Mouse (Mus musculus) forebrain, embryonic 12.5 days (tissue): ENCODE data around the gene Rcn3. TPM values are rescaled to one million over a fixed set of nuclear protein-coding genes. Genes with fewer than 3 reads are reported as not detected.
"Not testable (repeated sequence)": the region's sequence is repeated elsewhere in the genome, so short reads cannot be mapped to it uniquely, and the experiment has no call there.

Experiments used
- ATAC-seq: fragments of 200-750 bp; cut with Nextera tagmentation; 2 replicates; pipeline ENCODE4 v1.8.0; 2017; ENCODE audit warnings: moderate TSS enrichment; ENCODE audit not compliant: low FRiP score
- H3K27ac ChIP-seq: fragments of 300-500 bp; sonication (generic); 2 replicates; pipeline ENCODE4 v1.5.1; 2016; ENCODE audit warnings: mild to moderate bottlenecking
- H3K27me3 ChIP-seq: fragments of 300-500 bp; sonication (generic); 2 replicates; pipeline ENCODE4 v1.6.1; 2016; ENCODE audit warnings: mild to moderate bottlenecking
- H3K36me3 ChIP-seq: fragments of 300-500 bp; sonication (generic); replicated peaks from 2 replicates; pipeline ENCODE4 v1.6.1; 2016; ENCODE audit warnings: mild to moderate bottlenecking
- H3K4me1 ChIP-seq: fragments of 300-500 bp; sonication (generic); 2 replicates; pipeline ENCODE4 v1.6.1; 2016
- H3K4me2 ChIP-seq: fragments of 300-500 bp; sonication (generic); 2 replicates; pipeline ENCODE4 v1.6.1; 2016; ENCODE audit warnings: mild to moderate bottlenecking, moderate library complexity
- H3K4me3 ChIP-seq: fragments of 300-500 bp; sonication (generic); replicated peaks from 2 replicates; pipeline ENCODE4 v1.5.1; 2016; ENCODE audit warnings: mild to moderate bottlenecking
- H3K9ac ChIP-seq: fragments of 300-500 bp; sonication (generic); 2 replicates; pipeline ENCODE4 v1.6.1; 2016; ENCODE audit warnings: mild to moderate bottlenecking
- H3K9me3 ChIP-seq: fragments of 300-500 bp; sonication (generic); 2 replicates; pipeline ENCODE4 v1.6.1; 2016
- WGBS: fragments of 180-500 bp; shearing (Covaris S2); methylation state at CpG from one replicate; pipeline ENCODE4 v1.1.7; 2016; 5-methylcytosine and 5-hydroxymethylcytosine counted together
- polyA plus RNA-seq: library from polyadenylated mRNA; unstranded; fragments of >200 nt; fragmentation: Nextera tagmentation; extraction: Ambion mirVana; gene quantifications from 2 replicates; pipeline ENCODE4 v1.2.1, GENCODE M21; 2016

Rcn3 gene
- polyA plus RNA-seq, 1 experiment from 2014 or later, result 101 TPM

- no peak for ATAC-seq
- 83% methylated on average over 8 of the region's 8 CpGs for WGBS
- H3K27ac ChIP-seq, result no peak overlapping the region
Observed at GRCm38 (mm10) chr7:45105491-45105890, 13.5 kb upstream of the Rcn3 start.

GRCm38 (mm10) chr7:45104941-45105340 lies 12.9 kb upstream of the Rcn3 start:
- Histone ChIP-seq H3K9me3 (no peaks in the 10 kb centered on the region), H3K9ac (no peak overlapping the region), H3K4me1 (peaks cover 6% of the 10 kb centered on the region), H3K4me3 (no peak overlapping the region), H3K27ac (no peak overlapping the region), H3K27me3 (no peaks in the 10 kb centered on the region), H3K4me2 (no peak overlapping the region), H3K36me3 (no peaks in the 10 kb centered on the region)
- 83% methylated on average over 5 of the region's 5 CpGs for WGBS
- no peak for ATAC-seq

More at GRCm38 (mm10) chr7:45105491-45105890, 13.5 kb upstream of the Rcn3 start:
- Histone ChIP-seq H3K9me3 (no peaks in the 10 kb centered on the region), H3K4me1 (peaks cover 6% of the 10 kb centered on the region), H3K4me2 (no peak overlapping the region), H3K4me3 (no peak overlapping the region), H3K9ac (no peak overlapping the region), H3K36me3 (no peaks in the 10 kb centered on the region), H3K27me3 (no peaks in the 10 kb centered on the region)

GRCm38 (mm10) chr7:45103652-45104180 lies 11.7 kb upstream of the Rcn3 start, which contains the start of gene Fcgrt:
TSS of gene Fcgrt (minus strand) at chr7:45103851.
- Histone ChIP-seq H3K4me2 (no peak within 1 kb of the TSS), H3K27me3 (no peaks in the 10 kb centered on the region), H3K4me1 (peaks cover 6% of the 10 kb centered on the region), H3K27ac (no peak within 1 kb of the TSS), H3K9me3 (no peaks in the 10 kb centered on the region), H3K4me3 (no peak within 1 kb of the TSS), H3K36me3 (no peaks in the 10 kb centered on the region), H3K9ac (no peak within 1 kb of the TSS)
- WGBS, result 78% methylated on average over 7 of the region's 7 CpGs
- ATAC-seq, result no peak

- Histone ChIP-seq H3K4me1 (peaks cover 6% of the 10 kb centered on the region), H3K27ac (no peak overlapping the region), H3K9me3 (no peaks in the 10 kb centered on the region), H3K36me3 (no peaks in the 10 kb centered on the region), H3K4me3 (no peak overlapping the region), H3K4me2 (no peak overlapping the region), H3K27me3 (no peaks in the 10 kb centered on the region), H3K9ac (no peak overlapping the region)
- 86% methylated on average over 9 of the region's 9 CpGs for WGBS
- ATAC-seq, result no peak
Observed at GRCm38 (mm10) chr7:45102940-45103585, 11.0 kb upstream of the Rcn3 start.

GRCm38 (mm10) chr7:45102441-45102840 lies 10.4 kb upstream of the Rcn3 start:
- 91% methylated on average over 11 of the region's 11 CpGs for WGBS
- no peaks in the 10 kb centered on the region for H3K36me3 ChIP-seq
- no peak overlapping the region for H3K4me3 ChIP-seq
- H3K27me3 ChIP-seq, result no peaks in the 10 kb centered on the region
- H3K4me1 ChIP-seq, result peaks cover 6% of the 10 kb centered on the region
- no peaks in the 10 kb centered on the region for H3K9me3 ChIP-seq
- no peak overlapping the region for H3K27ac ChIP-seq
- no peak overlapping the region for H3K4me2 ChIP-seq
- H3K9ac ChIP-seq, result no peak overlapping the region
- ATAC-seq, result no peak

- ATAC-seq, result no peak
- H3K9ac ChIP-seq, result no peak overlapping the region
Observed at GRCm38 (mm10) chr7:45100046-45100445, 8.0 kb upstream of the Rcn3 start.

GRCm38 (mm10) chr7:45098541-45099240 lies 6.7 kb upstream of the Rcn3 start:
- Histone ChIP-seq H3K9me3 (no peaks in the 10 kb centered on the region), H3K4me2 (no peak overlapping the region), H3K36me3 (no peaks in the 10 kb centered on the region), H3K27ac (no peak overlapping the region), H3K9ac (no peak overlapping the region), H3K4me1 (no peaks in the 10 kb centered on the region), H3K4me3 (no peak overlapping the region), H3K27me3 (0 out of 2 replicates have a peak, but pooled peaks cover 6% of the 10 kb centered on the region)
- ATAC-seq, result no peak
- WGBS, result 90% methylated on average over 8 of the region's 8 CpGs

More at GRCm38 (mm10) chr7:45100046-45100445, 8.0 kb upstream of the Rcn3 start:
- WGBS, result 96% methylated on average over 6 of the region's 6 CpGs
- H3K27me3 ChIP-seq, result no peaks in the 10 kb centered on the region
- H3K36me3 ChIP-seq, result no peaks in the 10 kb centered on the region
- no peaks in the 10 kb centered on the region for H3K9me3 ChIP-seq
- H3K27ac ChIP-seq, result no peak overlapping the region
- H3K4me2 ChIP-seq, result no peak overlapping the region
- H3K4me1 ChIP-seq, result no peaks in the 10 kb centered on the region
- no peak overlapping the region for H3K4me3 ChIP-seq

- WGBS, result 58% methylated on average over 6 of the region's 6 CpGs
Observed at GRCm38 (mm10) chr7:45097479-45097878, 5.5 kb upstream of the Rcn3 start.

GRCm38 (mm10) chr7:45095965-45096364 lies 3.9 kb upstream of the Rcn3 start:
- H3K4me2 ChIP-seq, H3K4me3 ChIP-seq, H3K9me3 ChIP-seq, H3K27me3 ChIP-seq, H3K9ac ChIP-seq, ATAC-seq, H3K27ac ChIP-seq, H3K36me3 ChIP-seq: not testable (repeated sequence)
- 89% methylated on average over 14 of the region's 14 CpGs for WGBS
- peaks cover 11% of the 10 kb centered on the region; the same call in 1 of the 2 replicates for H3K4me1 ChIP-seq

More at GRCm38 (mm10) chr7:45097479-45097878, 5.5 kb upstream of the Rcn3 start:
- H3K9me3 ChIP-seq, result no peaks in the 10 kb centered on the region
- no peaks in the 10 kb centered on the region for H3K4me1 ChIP-seq
- H3K4me3 ChIP-seq, result no peak overlapping the region
- H3K27me3 ChIP-seq, result 0 out of 2 replicates have a peak, but pooled peaks cover 6% of the 10 kb centered on the region
- no peak for ATAC-seq
- no peak overlapping the region for H3K27ac ChIP-seq
- no peak overlapping the region for H3K4me2 ChIP-seq
- H3K36me3 ChIP-seq, result no peaks in the 10 kb centered on the region
- no peak overlapping the region for H3K9ac ChIP-seq

- Histone ChIP-seq H3K4me3 (no peak overlapping the region), H3K9me3 (no peaks in the 10 kb centered on the region), H3K4me1 (peaks cover 13% of the 10 kb centered on the region; the same call in 1 of the 2 replicates), H3K4me2 (no peak overlapping the region), H3K27me3 (0 out of 2 replicates have a peak, but pooled peaks cover 6% of the 10 kb centered on the region), H3K9ac (no peak overlapping the region), H3K27ac (no peak overlapping the region), H3K36me3 (no peaks in the 10 kb centered on the region)
- no peak for ATAC-seq
- WGBS, result 86% methylated on average over 6 of the region's 6 CpGs
Observed at GRCm38 (mm10) chr7:45095367-45095766, 3.3 kb upstream of the Rcn3 start.

- no peak overlapping the region for H3K4me3 ChIP-seq
- H3K27me3 ChIP-seq, result 0 out of 2 replicates have a peak, but pooled peaks cover 6% of the 10 kb centered on the region
- no peak for ATAC-seq
- H3K4me1 ChIP-seq, result peaks cover 13% of the 10 kb centered on the region; the same call in 1 of the 2 replicates
- H3K9me3 ChIP-seq, result no peaks in the 10 kb centered on the region
- H3K4me2 ChIP-seq, result no peak overlapping the region
- WGBS, result 75% methylated on average over 7 of the region's 7 CpGs
- H3K9ac ChIP-seq, result no peak overlapping the region
- H3K36me3 ChIP-seq, result no peaks in the 10 kb centered on the region
- H3K27ac ChIP-seq, result no peak overlapping the region
Observed at GRCm38 (mm10) chr7:45094121-45094520, 2.1 kb upstream of the Rcn3 start.

- Histone ChIP-seq H3K4me1 (peaks cover 13% of the 10 kb centered on the region; the same call in 1 of the 2 replicates), H3K36me3 (peaks cover 1% of the 10 kb centered on the region), H3K27ac (no peak overlapping the region), H3K9me3 (no peaks in the 10 kb centered on the region), H3K4me2 (no peak overlapping the region), H3K27me3 (0 out of 2 replicates have a peak, but pooled peaks cover 6% of the 10 kb centered on the region), H3K4me3 (no peak overlapping the region), H3K9ac (no peak overlapping the region)
- ATAC-seq, result no peak
- WGBS, result 27% methylated on average over 18 of the region's 18 CpGs
Observed at GRCm38 (mm10) chr7:45093516-45093905, 1.5 kb upstream of the Rcn3 start.
